Mouse (Mus musculus): ENCODE results near the gene Nmt2.

The Nmt2 gene

DNA sequence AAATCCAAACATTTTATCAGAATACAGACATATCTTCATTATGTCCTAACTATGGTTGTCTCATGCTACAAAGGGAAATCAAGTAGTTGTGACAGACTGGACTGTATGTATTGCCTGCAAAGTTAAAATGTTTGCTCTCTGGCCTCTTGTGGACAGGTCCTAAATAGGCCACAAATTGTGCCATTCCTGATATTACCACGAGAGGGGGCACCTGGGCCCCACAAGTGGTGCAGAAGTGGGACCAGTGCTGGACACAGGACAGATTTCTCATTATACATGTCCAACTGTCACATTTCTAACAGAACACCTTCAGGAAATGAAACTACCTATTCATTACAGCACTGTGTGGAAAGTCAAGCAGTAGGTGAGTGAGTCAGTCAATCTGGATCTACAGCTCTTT lies 43.3 kb downstream of the Nmt2 start:
- no peak for DNase-seq (ENCODE audit: low read depth)

DNA sequence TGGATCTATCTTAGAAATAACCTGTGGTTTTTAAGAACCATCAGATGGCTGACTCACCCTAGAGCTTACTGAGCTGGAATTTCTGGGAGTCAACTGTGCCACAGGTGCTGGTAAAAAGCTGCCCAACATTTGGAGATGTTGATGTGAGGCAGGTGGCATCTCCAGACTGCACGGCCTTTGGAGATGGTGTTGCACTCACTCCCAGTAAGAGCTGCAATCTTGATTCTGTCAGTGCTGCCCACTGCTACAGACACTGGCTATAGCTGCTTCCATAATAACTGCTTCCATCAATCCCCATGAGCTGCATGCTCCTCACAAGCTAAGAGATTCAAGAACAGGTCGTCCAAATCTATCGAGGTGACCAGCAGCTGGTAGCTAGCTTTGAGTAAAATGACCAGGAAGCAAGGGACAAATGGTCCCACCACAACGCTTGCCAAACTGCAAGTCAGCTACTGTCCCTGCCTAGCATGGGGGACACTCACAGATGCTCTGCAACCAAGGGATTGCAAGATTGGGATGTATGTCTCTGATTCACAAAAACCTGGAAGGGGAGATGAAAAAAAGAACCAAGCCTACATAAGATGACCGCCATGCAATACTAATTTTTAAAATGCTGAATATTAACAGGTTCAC lies 47.2 kb downstream of the Nmt2 start:
- no peak for DNase-seq (ENCODE audit: low read depth)

DNA sequence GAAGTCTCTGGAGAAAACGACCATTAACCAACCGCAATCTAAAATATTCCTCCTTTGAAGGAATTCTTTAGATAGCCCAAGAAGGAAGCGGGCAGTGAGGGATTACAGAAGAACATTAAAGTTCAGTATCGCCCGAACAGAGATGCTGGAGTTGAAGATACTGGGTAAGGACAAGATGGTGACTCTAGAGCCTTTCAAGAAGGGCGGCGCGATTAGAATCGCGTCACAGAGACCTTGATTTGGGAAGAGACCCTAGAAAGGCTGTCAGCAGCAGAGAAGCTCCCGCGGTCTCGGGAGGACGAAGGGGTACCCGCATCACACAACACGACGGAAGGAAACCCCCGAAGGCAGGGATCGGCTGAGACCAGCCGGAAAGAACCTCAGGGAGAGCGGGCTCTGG lies 48.0 kb downstream of the Nmt2 start:
- DNase-seq (ENCODE audit: low read depth), result no peak

DNA sequence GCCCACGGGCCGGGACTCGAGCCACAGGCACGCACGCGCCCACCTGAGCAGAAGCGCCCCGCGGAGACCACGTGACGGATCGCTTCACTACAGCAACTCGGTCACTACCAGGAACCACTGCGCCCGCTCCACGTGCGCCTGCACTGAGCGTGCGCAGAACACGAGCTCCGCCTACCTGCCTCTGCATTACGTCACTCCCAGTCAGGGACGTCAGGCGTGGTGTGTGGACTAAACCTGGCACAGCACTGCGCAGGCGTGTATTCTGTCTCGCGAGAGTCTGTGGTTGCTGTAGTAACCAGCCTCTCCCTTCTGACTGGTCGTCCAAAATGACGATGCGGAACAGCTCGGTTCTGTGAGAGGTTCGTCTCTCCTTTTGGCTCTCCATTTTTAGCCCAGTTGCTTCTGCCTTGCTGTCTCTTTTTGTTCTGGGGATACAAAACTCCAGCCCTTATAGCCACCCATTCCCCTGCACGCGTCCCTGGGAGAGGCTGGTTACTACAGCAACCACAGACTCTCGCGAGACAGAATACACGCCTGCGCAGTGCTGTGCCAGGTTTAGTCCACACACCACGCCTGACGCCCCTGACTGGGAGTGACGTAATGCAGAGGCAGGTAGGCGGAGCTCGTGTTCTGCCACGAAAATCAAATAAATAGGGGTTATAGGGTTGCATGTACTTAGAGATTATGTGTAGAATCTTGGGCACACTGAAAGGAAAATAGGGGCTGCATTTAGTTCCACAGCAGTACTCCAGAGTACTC lies 48.7 kb downstream of the Nmt2 start, which contains the start of gene Rpp38:
Rpp38 (minus strand) TSS at position 160 of the 759 bp plus-strand sequence.
- peak; percentile 93 for DNase-seq (ENCODE audit: low read depth)

DNA sequence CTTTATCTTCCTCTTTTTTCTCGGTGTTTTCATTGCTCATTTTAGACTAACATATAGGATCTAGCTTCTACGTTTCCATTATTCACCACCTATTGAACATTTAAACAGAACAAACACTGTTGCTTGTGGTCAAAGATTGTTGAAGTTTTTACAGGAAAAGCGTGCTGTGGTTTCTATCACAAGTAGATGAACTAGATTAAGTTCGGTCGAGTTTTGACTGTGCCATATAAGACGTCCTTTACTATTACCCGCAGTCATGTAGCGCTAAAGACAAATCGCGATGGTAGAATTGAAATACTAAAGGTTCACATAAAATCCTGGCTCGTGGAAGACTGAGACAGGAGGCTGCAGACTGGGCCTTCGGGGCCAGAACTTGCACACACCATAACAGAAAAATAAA lies 49.7 kb downstream of the Nmt2 start:
- DNase-seq (ENCODE audit: low read depth), result no peak

DNA sequence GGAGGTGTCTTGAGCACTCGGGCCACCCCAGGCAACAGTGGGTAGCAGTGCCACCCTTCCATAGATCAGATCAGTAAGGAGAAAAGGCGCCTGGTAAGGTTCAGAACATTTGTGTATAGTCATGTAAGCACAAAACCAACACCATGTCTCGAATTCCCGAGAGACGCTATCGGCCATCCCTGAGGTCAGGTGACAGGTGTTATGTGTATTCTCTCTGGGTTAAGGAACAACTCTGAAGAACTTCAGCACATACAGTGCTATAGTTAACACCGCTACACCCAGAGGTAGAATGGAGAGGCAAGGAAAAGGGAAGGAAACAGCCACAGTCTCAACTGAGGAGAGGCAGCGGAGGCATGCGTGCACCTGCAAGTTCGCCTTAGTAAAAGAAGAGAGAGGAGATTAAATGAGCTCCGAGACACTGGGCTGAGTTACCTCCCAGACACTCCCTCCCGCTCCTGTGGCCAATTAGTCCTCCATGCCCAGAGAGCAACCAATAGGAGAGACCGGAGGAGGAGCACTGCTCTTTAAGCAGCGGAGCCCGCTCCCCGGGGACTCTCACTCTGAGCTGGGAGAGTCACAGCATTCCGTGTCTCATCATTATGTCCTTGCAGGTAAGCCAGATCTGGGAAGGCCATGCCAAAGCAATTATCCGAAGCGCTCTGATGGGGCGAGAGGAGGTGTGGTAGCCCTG lies 51.7 kb downstream of the Nmt2 start, which contains the start of gene Acbd7:
Acbd7 (plus strand) TSS at position 558 of the 691 bp plus-strand sequence.
- DNase-seq (ENCODE audit: low read depth), result peak; percentile 60

DNA sequence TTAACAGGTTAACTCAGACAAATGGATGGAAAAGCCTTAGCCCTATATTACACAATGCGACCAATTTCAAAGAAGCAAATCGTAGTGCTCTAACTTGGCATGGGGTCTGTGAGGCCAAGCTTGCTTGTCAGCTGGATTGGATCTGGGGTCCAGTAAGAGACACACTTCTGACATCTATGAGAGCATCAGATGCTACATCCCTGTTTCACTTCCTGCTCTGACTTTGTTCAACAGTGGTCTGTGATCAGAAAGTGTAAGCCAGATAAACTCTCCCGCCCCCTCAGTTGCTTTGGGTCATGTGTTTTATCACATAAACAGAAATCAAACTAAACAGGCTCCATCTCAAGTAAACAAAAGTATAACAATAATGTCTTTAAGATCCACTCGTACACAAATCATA lies 64.4 kb downstream of the Nmt2 start:
- no peak for DNase-seq (ENCODE audit: low read depth)

DNA sequence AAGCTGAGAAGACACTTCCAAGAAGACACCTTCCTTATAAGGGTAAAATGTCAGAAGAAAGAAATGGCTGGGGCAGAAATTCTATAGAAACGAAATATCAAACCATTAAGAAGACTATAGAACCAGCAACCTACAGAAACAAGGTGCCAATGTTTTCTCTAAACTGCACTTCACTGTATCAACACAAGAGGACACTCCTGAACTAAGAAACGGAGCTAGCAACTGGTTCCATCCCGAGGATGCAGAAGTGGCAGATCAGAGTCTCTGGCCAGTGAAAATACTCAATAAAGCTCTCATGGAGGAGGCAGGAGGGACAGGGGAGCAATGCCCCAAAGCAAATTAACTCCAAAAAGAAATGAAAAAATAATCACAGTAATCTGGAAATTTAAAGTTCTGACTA lies 64.9 kb downstream of the Nmt2 start:
- no peak for DNase-seq (ENCODE audit: low read depth)

DNA sequence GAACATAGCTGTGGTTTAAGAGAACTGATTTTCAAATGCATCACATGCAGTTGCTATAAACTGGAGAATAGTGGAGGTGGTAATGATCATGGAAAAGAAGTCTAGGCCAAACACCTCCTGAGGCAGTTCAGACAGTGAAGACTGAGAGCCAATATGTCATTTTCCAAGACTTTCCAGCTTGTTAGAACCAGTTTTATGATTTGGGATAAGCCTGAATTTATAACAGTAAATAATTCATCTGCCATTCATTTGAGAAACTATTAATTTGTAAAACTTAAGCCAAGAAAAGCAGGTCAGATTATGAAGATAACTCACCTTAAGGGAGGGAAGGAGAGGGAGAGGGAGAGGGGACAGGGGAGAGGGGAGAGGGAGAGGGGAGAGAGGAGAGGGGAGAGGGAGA lies 69.1 kb downstream of the Nmt2 start:
- no peak for DNase-seq (ENCODE audit: low read depth)

DNA sequence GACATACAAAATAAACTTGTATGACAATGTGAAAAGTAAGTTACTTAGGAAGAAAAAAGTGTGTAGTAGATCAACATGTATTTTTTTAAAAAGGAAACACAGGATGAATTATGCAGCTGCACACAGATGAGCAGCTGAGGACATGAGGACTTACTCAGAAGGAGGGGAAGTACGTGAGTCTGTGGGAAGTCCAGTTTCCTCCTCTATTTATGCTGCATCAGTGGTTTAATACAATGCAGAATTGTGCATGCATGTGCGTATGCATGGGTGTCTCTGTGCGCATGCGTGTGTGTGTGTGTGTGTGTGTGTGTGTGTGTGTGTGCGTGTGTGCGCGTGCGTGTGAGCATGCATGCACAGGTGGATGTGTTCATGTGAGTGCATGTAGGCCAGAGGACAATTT lies 71.8 kb downstream of the Nmt2 start:
- no peak for DNase-seq (ENCODE audit: low read depth)

DNA sequence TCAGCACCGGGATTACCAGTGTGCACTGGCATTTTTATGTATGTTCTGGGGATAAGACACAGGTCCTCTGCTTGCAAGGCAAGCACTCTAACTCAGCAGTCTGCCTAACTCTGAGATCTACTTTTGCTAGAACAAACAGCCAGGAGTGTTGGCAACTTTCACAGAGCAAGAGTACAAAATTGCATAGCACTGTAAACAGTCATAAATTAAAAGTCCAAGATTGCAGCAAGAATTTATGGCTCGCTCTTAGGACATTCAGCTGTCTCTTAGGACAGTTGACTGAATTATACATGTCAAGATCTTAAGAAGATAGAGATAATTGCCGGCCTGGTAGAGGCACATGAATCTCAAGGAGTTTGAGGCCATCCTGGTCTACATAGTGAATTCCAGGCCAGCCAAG lies 72.3 kb downstream of the Nmt2 start:
- no peak for DNase-seq (ENCODE audit: low read depth)

DNA sequence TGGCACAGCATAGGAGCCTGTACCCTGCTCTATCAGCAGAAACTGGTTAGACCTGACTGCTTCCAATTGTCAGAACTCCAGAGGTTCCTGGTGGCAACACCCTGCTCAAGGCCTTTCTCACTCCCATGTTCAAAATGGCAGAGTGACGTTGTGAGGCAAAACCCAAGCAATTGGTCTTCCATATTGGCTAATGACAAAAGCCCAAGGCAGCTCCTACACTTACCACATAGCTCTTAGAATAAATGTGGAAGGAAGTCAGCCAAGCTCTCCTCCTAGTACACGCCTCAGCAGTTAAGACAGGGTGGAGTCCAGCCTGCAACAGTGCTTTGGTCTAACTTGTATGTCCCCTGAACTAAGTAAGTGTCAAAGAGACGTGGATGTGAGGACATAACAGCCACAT lies 73.9 kb downstream of the Nmt2 start:
- DNase-seq (ENCODE audit: low read depth), result no peak

DNA sequence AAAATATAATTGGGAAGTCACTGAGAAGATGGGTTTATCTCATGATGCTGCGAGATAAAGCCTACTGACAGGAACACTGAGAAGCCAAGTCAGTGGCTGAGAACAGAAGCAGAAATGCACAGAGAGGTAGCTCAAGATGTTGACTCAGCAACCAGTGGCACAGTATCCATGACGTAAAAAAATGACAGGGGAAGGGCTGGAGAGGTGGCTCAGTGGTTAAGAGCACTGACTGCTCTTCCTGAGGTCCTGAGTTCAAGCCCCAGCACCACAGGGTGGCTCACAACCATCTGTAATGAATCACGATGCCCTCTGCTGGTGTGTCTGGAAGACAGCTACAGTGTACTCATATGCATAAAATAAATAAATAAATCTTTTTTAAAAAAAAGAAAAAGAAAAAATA lies 77.1 kb downstream of the Nmt2 start:
- DNase-seq (ENCODE audit: low read depth), result no peak

DNA sequence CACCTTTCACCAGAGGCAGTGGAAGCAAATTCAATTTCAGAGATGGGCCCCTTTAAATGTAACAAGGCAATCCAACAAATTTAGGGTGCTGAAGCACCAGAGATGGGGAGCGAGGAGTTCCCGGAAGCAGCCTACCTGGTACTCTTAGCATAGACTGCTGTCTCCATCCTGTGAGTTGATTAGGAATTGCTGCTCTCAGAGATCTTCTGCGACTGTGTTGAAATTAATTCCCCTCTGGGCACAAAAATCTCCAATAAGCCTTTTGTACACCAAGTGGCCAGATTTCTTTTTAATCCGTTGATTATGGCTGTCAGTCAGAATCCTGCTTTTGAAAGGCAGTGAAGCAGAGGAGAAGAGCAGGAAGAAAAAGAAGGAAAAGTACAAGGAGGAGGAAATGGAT lies 81.1 kb downstream of the Nmt2 start:
- DNase-seq (ENCODE audit: low read depth), result no peak
